In the genomic region with DNA sequence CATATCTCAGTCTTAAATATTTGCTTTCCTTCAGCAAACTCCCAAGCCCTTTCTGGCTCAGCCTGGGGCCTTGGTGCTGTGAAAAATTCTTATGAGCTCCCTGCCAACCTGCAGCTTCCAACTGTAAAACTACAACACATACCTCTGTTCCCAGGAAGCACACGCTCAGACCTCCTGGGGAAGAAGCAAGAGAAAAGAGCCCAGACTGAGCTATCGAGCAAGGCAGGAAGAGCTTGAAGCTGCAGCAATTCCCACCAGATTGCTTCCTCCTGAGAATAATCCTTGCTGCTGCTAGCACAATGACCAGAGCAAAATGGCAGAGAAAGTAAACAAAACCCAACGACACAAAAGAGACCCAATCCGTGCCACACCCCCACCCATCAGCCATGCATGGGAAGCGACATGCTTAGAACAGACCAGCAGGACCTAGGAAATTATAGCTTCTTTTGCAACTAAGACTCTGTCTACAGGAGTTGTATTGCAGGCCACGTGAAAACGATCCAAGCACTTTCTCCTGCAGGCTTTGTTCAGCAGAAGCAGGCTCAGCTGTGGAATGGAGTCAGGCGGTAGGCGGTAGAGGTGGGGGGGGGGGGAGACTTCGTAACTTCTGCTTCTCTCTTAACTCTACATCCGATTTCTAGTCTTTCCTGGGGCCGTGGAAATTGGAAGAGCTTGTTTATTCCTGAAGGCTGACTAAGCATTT, we compare ENCODE assay signal across 9 mouse cellular contexts. TPM values are rescaled to one million over a fixed set of nuclear protein-coding genes. Genes with fewer than 3 reads are reported as not detected.
DNase-seq lines count a peak whose midpoint lies in the region; ATAC-seq and TF ChIP-seq lines count a peak whose summit lies in the region.
"Had no signal": no experiment of that assay in that cellular context is flagged by ENCODE, and none has a peak within 500 bp of the region (broad histone marks: within the 10 kb centered on the region; RNA-seq: fewer than 3 reads in every experiment).

A gene (minus strand): TSS at position 164 of the 703 bp plus-strand sequence.

- WGBS in lung, postnatal 0 days, result 20% methylated on average over 12 of the region's 12 CpGs
- 29% methylated on average over 12 of the region's 12 CpGs for WGBS in hindbrain, embryonic 11.5 days
- 20% methylated on average over 12 of the region's 12 CpGs for WGBS in stomach, embryonic 15.5 days

- H3K9me3 ChIP-seq in lung, postnatal 0 days (ENCODE audit: low read length), result no peaks in the 10 kb centered on the region
- no peaks in the 10 kb centered on the region for H3K9me3 ChIP-seq in hindbrain, embryonic 11.5 days (ENCODE audit: control insufficient read depth, low read length)
- H3K9me3 ChIP-seq in stomach, embryonic 15.5 days, result no peaks in the 10 kb centered on the region
- H3K9me3 ChIP-seq: liver, embryonic 13.5 days had no signal

- intact Hi-C loops in left cerebral cortex, postnatal 25 days (cut with DNase I), result no loop called here

- DNase-seq in lung, postnatal 0 days (ENCODE audit: low spot score), result peak; percentile 36
- DNase-seq in lung, postnatal 14 days, result no peak
- peak; percentile 33 for DNase-seq in hindbrain, embryonic 11.5 days (ENCODE audit: low spot score)
- no peak for DNase-seq in left cerebral cortex, postnatal 25 days (ENCODE audit: low spot score in 2 of 2)
- no peak for DNase-seq in adrenal gland, adult (ENCODE audit: inconsistent age in 2 of 2, low spot score in 1 of 2)
- no peak for DNase-seq in adrenal gland, postnatal 25 days
- DNase-seq in thymus, adult 18-20 months, result no peak
- DNase-seq: liver, embryonic 13.5 days had no signal

- ATAC-seq in lung, postnatal 0 days, result peak; percentile 39
- peak; percentile 66 for ATAC-seq in hindbrain, embryonic 11.5 days (ENCODE audit: low FRiP score)
- ATAC-seq in stomach, embryonic 15.5 days (ENCODE audit: insufficient read depth, low FRiP score, low read depth), result peak; percentile 70

- no peak within 1 kb of the TSS for H3K27ac ChIP-seq in lung, postnatal 0 days (ENCODE audit: low read length)
- no peak within 1 kb of the TSS for H3K27ac ChIP-seq in hindbrain, embryonic 11.5 days (ENCODE audit: low read depth, low read length)
- peak within 1 kb of the TSS; percentile 86 for H3K27ac ChIP-seq in stomach, embryonic 15.5 days
- H3K27ac ChIP-seq: liver, embryonic 13.5 days had no signal

- no peak for TF ChIP-seq EP300 in lung, postnatal 0 days (IDR thresholded peaks at IDR 0.05)

- no peaks in the 10 kb centered on the region for H3K27me3 ChIP-seq in lung, postnatal 0 days (replicated peaks; ENCODE audit: insufficient read depth, low read length)
- H3K27me3 ChIP-seq in hindbrain, embryonic 11.5 days (ENCODE audit: control insufficient read depth, insufficient read depth, low read length), result no peaks in the 10 kb centered on the region
- no peaks in the 10 kb centered on the region for H3K27me3 ChIP-seq in stomach, embryonic 15.5 days (replicated peaks)
- H3K27me3 ChIP-seq: liver, embryonic 13.5 days had no signal

- H3K4me2 ChIP-seq in lung, postnatal 0 days (replicated peaks; ENCODE audit: low read depth, low read length), result peak within 1 kb of the TSS; percentile 15
- no peak within 1 kb of the TSS for H3K4me2 ChIP-seq in hindbrain, embryonic 11.5 days (replicated peaks; ENCODE audit: low read depth, low read length)
- peak within 1 kb of the TSS; percentile 21; the same call in 1 of the 2 replicates for H3K4me2 ChIP-seq in stomach, embryonic 15.5 days
- H3K4me2 ChIP-seq: liver, embryonic 13.5 days had no signal

- no peaks in the 10 kb centered on the region for H3K36me3 ChIP-seq in lung, postnatal 0 days (ENCODE audit: insufficient read depth, low read length)
- H3K36me3 ChIP-seq in hindbrain, embryonic 11.5 days (ENCODE audit: control insufficient read depth, insufficient read depth, low read length), result no peaks in the 10 kb centered on the region
- H3K36me3 ChIP-seq in stomach, embryonic 15.5 days, result no peaks in the 10 kb centered on the region
- H3K36me3 ChIP-seq: liver, embryonic 13.5 days had no signal

- no peak for TF ChIP-seq CTCF in lung, postnatal 0 days (IDR thresholded peaks at IDR 0.05)

- H3K4me1 ChIP-seq in lung, postnatal 0 days (ENCODE audit: insufficient read depth, low read depth, low read length), result no peaks in the 10 kb centered on the region
- no peaks in the 10 kb centered on the region for H3K4me1 ChIP-seq in hindbrain, embryonic 11.5 days (replicated peaks; ENCODE audit: control insufficient read depth, insufficient read depth, low read length)
- peaks cover 16% of the 10 kb centered on the region for H3K4me1 ChIP-seq in stomach, embryonic 15.5 days
- H3K4me1 ChIP-seq: liver, embryonic 13.5 days had no signal

- no peak within 1 kb of the TSS for H3K9ac ChIP-seq in lung, postnatal 0 days (replicated peaks; ENCODE audit: low read depth)
- H3K9ac ChIP-seq in hindbrain, embryonic 11.5 days (ENCODE audit: low read depth, low read length), result peak within 1 kb of the TSS; percentile 12; the same call in 1 of the 2 replicates
- H3K9ac ChIP-seq in stomach, embryonic 15.5 days, result no peak within 1 kb of the TSS
- H3K9ac ChIP-seq: liver, embryonic 13.5 days had no signal

- H3K4me3 ChIP-seq in lung, postnatal 0 days (ENCODE audit: low read depth, low read length), result no peak within 1 kb of the TSS
- H3K4me3 ChIP-seq in hindbrain, embryonic 11.5 days (ENCODE audit: low read depth, low read length), result no peak within 1 kb of the TSS
- H3K4me3 ChIP-seq in stomach, embryonic 15.5 days (replicated peaks), result no peak within 1 kb of the TSS
- H3K4me3 ChIP-seq: liver, embryonic 13.5 days had no signal

RNA-seq across cellular contexts. Expression of the gene that starts here (rescaled TPM):
- polyA plus RNA-seq in lung, postnatal 0 days (2015; fragmentation: Nextera tagmentation; extraction: Ambion mirVana), result 0.27 and 0.29 TPM in 2 replicates
- 0.28 and 0.31 TPM in 2 replicates for polyA plus RNA-seq in hindbrain, embryonic 11.5 days (2014; fragmentation: Nextera tagmentation; extraction: Ambion mirVana)
- total RNA-seq in left cerebral cortex, postnatal 25 days (2021), result 100 to 1,000 TPM in 1 of 2 experiments, 10 to 100 TPM in 1; 82.6 to 104 TPM
- 0.51 and 0.81 TPM in 2 replicates for polyA plus RNA-seq in stomach, embryonic 15.5 days (2015; fragmentation: Nextera tagmentation; extraction: Ambion mirVana)
- total RNA-seq in adrenal gland, postnatal 25 days (2021), result 0.39 and 0.71 TPM in 2 replicates

Comparison
In these comparisons a context has a peak if more than half of its experiments do, and no peak if none do; other contexts are left out.
1. RNA of the gene that starts here (total RNA-seq): 82.6 to 104 TPM in left cerebral cortex, postnatal 25 days; 0.39 to 0.71 TPM in adrenal gland, postnatal 25 days; every median in the first group is over 10 times any median in the second.
2. Peak in DNase-seq, ATAC-seq and H3K4me2 ChIP-seq in lung, postnatal 0 days; RNA of the gene not detected or under 1 TPM.
3. Peak in DNase-seq, ATAC-seq and H3K9ac ChIP-seq in hindbrain, embryonic 11.5 days; RNA of the gene not detected or under 1 TPM.
4. Peak in ATAC-seq, H3K27ac ChIP-seq and H3K4me2 ChIP-seq in stomach, embryonic 15.5 days; RNA of the gene not detected or under 1 TPM.
5. Peak in every context shown above with its lines, with median percentiles within 50 percentile points of each other: ATAC-seq.